Mouse (Mus musculus) liver, embryonic 15.5 days (tissue): ENCODE results near the gene Gm42715. TPM values are rescaled to one million over a fixed set of nuclear protein-coding genes. Genes with fewer than 3 reads are reported as not detected.

Source experiments
- ATAC-seq: fragments of 200-750 bp; cut with Nextera tagmentation; 2 replicates; pipeline ENCODE4 v1.8.0; 2017; ENCODE audit warnings: moderate number of reproducible peaks, mild to moderate bottlenecking, moderate library complexity; ENCODE audit not compliant: insufficient read depth
- H3K27ac ChIP-seq: fragments of 300-500 bp; sonication (generic); replicated peaks from 2 replicates; pipeline ENCODE4 v1.5.1; 2015; ENCODE audit warnings: mild to moderate bottlenecking, inconsistent platforms
- H3K27me3 ChIP-seq: fragments of 300-500 bp; sonication (generic); 2 replicates; pipeline ENCODE4 v1.6.1; 2015; ENCODE audit warnings: mild to moderate bottlenecking, inconsistent platforms
- H3K36me3 ChIP-seq: fragments of 300-500 bp; sonication (generic); replicated peaks from 2 replicates; pipeline ENCODE4 v1.6.1; 2015; ENCODE audit warnings: moderate library complexity, mild to moderate bottlenecking, inconsistent platforms
- H3K4me1 ChIP-seq: fragments of 300-500 bp; sonication (generic); replicated peaks from 2 replicates; pipeline ENCODE4 v1.6.1; 2015; ENCODE audit warnings: inconsistent platforms
- H3K4me2 ChIP-seq: fragments of 300-500 bp; sonication (generic); 2 replicates; pipeline ENCODE4 v1.6.1; 2015; ENCODE audit warnings: moderate library complexity, mild to moderate bottlenecking, inconsistent platforms
- H3K4me3 ChIP-seq: fragments of 300-500 bp; sonication (generic); replicated peaks from 2 replicates; pipeline ENCODE4 v1.5.1; 2015; ENCODE audit warnings: mild to moderate bottlenecking, inconsistent platforms
- H3K9ac ChIP-seq: fragments of 300-500 bp; sonication (generic); 2 replicates; pipeline ENCODE4 v1.6.1; 2015; ENCODE audit warnings: moderate library complexity, mild to moderate bottlenecking, inconsistent platforms
- H3K9me3 ChIP-seq: fragments of 300-500 bp; sonication (generic); replicated peaks from 2 replicates; pipeline ENCODE4 v1.6.1; 2016; ENCODE audit warnings: inconsistent platforms
- WGBS: fragments of 180-500 bp; shearing (Covaris S2); methylation state at CpG from one replicate; pipeline ENCODE4 v1.1.7; 2015; ENCODE audit warnings: mixed read lengths; ENCODE audit not compliant: insufficient replicate concordance; 5-methylcytosine and 5-hydroxymethylcytosine counted together
- polyA plus RNA-seq: library from polyadenylated mRNA; unstranded; fragments of >200 nt; fragmentation: Nextera tagmentation; extraction: Ambion mirVana; gene quantifications from 2 replicates; pipeline ENCODE4 v1.2.1, GENCODE M21; 2015

Gene Gm42715
- polyA plus RNA-seq, result 5.2 and 5.5 TPM in 2 replicates

GRCm38 (mm10) chr7:127519284-127519683 is at the start of gene Gm42715:
Gm42715 (plus strand) TSS chr7:127519584.
- H3K9me3 ChIP-seq, result no peaks in the 10 kb centered on the region
- H3K36me3 ChIP-seq, result peaks cover 95% of the 10 kb centered on the region
- 86% methylated on average over 3 of the region's 3 CpGs for WGBS
- no peak within 1 kb of the TSS for H3K4me2 ChIP-seq
- H3K27me3 ChIP-seq, result no peaks in the 10 kb centered on the region
- no peak for ATAC-seq
- no peak within 1 kb of the TSS for H3K4me3 ChIP-seq
- peaks cover 5% of the 10 kb centered on the region for H3K4me1 ChIP-seq
- H3K27ac ChIP-seq, result no peak within 1 kb of the TSS
- H3K9ac ChIP-seq, result no peak within 1 kb of the TSS

- ATAC-seq, result peak; percentile 20; the same call in 1 of the 2 replicates
- 7% methylated on average over 10 of the region's 10 CpGs for WGBS
Measured at GRCm38 (mm10) chr7:127470011-127470715, 49.2 kb upstream of the Gm42715 start.

GRCm38 (mm10) chr7:127470743-127471645 is 48.4 kb upstream of the Gm42715 start:
- Histone ChIP-seq H3K36me3 (peaks cover 58% of the 10 kb centered on the region), H3K9ac (peak overlapping the region; percentile 94), H3K27me3 (no peaks in the 10 kb centered on the region), H3K9me3 (no peaks in the 10 kb centered on the region), H3K4me2 (peak overlapping the region; percentile 94), H3K4me3 (peak overlapping the region; percentile 83), H3K27ac (peak overlapping the region; percentile 96), H3K4me1 (peaks cover 39% of the 10 kb centered on the region)
- ATAC-seq, result peak; percentile 92
- WGBS, result under 1% methylated on average over 45 of the region's 46 CpGs

More at GRCm38 (mm10) chr7:127470011-127470715, 49.2 kb upstream of the Gm42715 start:
- peak overlapping the region; percentile 94 for H3K9ac ChIP-seq
- H3K9me3 ChIP-seq, result no peaks in the 10 kb centered on the region
- peak overlapping the region; percentile 94 for H3K4me2 ChIP-seq
- H3K4me3 ChIP-seq, result peak overlapping the region; percentile 83
- H3K27me3 ChIP-seq, result no peaks in the 10 kb centered on the region
- peaks cover 57% of the 10 kb centered on the region for H3K36me3 ChIP-seq
- peaks cover 42% of the 10 kb centered on the region for H3K4me1 ChIP-seq
- peak overlapping the region; percentile 96 for H3K27ac ChIP-seq

- peak; percentile 32 for ATAC-seq
- Histone ChIP-seq H3K9me3 (no peaks in the 10 kb centered on the region), H3K27me3 (no peaks in the 10 kb centered on the region), H3K9ac (peak overlapping the region; percentile 94), H3K4me3 (peak overlapping the region; percentile 83), H3K4me2 (peak overlapping the region; percentile 94), H3K27ac (peak overlapping the region; percentile 96), H3K36me3 (peaks cover 59% of the 10 kb centered on the region), H3K4me1 (peaks cover 45% of the 10 kb centered on the region)
- whole genome bisulfite sequencing, result 0% methylated on average over 25 of the region's 25 CpGs
Measured at GRCm38 (mm10) chr7:127471646-127472010, 47.8 kb upstream of the Gm42715 start.

- Histone ChIP-seq H3K4me1 (peaks cover 49% of the 10 kb centered on the region), H3K4me2 (peak overlapping the region; percentile 94), H3K27ac (peak overlapping the region; percentile 96), H3K9me3 (no peaks in the 10 kb centered on the region), H3K36me3 (peaks cover 60% of the 10 kb centered on the region), H3K27me3 (no peaks in the 10 kb centered on the region), H3K4me3 (peak overlapping the region; percentile 83), H3K9ac (peak overlapping the region; percentile 94)
- 7% methylated on average over 7 of the region's 7 CpGs for WGBS
- ATAC-seq, result no peak
Measured at GRCm38 (mm10) chr7:127472060-127472459, 47.3 kb upstream of the Gm42715 start.

- Histone ChIP-seq H3K9me3 (no peaks in the 10 kb centered on the region), H3K4me3 (no peak overlapping the region), H3K9ac (no peak overlapping the region), H3K4me2 (no peak overlapping the region), H3K27me3 (no peaks in the 10 kb centered on the region), H3K4me1 (peaks cover 56% of the 10 kb centered on the region), H3K36me3 (peaks cover 44% of the 10 kb centered on the region), H3K27ac (no peak overlapping the region)
- 82% methylated on average over 5 of the region's 5 CpGs for WGBS
- no peak for ATAC-seq
Measured at GRCm38 (mm10) chr7:127473705-127474104, 45.7 kb upstream of the Gm42715 start.

- Histone ChIP-seq H3K36me3 (peaks cover 44% of the 10 kb centered on the region), H3K9ac (no peak overlapping the region), H3K9me3 (no peaks in the 10 kb centered on the region), H3K4me1 (peaks cover 54% of the 10 kb centered on the region), H3K27ac (no peak overlapping the region), H3K4me3 (no peak overlapping the region), H3K4me2 (no peak overlapping the region), H3K27me3 (no peaks in the 10 kb centered on the region)
- no peak for ATAC-seq
- 80% methylated on average over 6 of the region's 6 CpGs for WGBS
Measured at GRCm38 (mm10) chr7:127474378-127475070, 44.9 kb upstream of the Gm42715 start.

- Histone ChIP-seq H3K4me1 (peaks cover 54% of the 10 kb centered on the region), H3K27me3 (no peaks in the 10 kb centered on the region), H3K4me2 (no peak overlapping the region), H3K9me3 (no peaks in the 10 kb centered on the region), H3K4me3 (no peak overlapping the region), H3K9ac (no peak overlapping the region), H3K36me3 (peaks cover 44% of the 10 kb centered on the region), H3K27ac (no peak overlapping the region)
- no peak for ATAC-seq
- WGBS, result 90% methylated on average over 11 of the region's 11 CpGs
Measured at GRCm38 (mm10) chr7:127475186-127475740, 44.1 kb upstream of the Gm42715 start.

- Histone ChIP-seq H3K4me3 (no peak overlapping the region; the same call in 1 of the 2 replicates), H3K4me2 (peak overlapping the region; percentile 93), H3K9me3 (no peaks in the 10 kb centered on the region), H3K27ac (peak overlapping the region; percentile 99; the same call in 1 of the 2 replicates), H3K36me3 (peaks cover 52% of the 10 kb centered on the region), H3K27me3 (no peaks in the 10 kb centered on the region), H3K9ac (no peak overlapping the region; the same call in 1 of the 2 replicates), H3K4me1 (peaks cover 63% of the 10 kb centered on the region)
- WGBS, result 91% methylated on average over 11 of the region's 11 CpGs
- no peak for ATAC-seq
Measured at GRCm38 (mm10) chr7:127476336-127476735, 43.0 kb upstream of the Gm42715 start.

GRCm38 (mm10) chr7:127476855-127477254 is 42.5 kb upstream of the Gm42715 start:
- Histone ChIP-seq H3K36me3 (peaks cover 57% of the 10 kb centered on the region), H3K27ac (peak overlapping the region; percentile 99), H3K9me3 (no peaks in the 10 kb centered on the region), H3K9ac (peak overlapping the region; percentile 67), H3K4me2 (peak overlapping the region; percentile 93), H3K27me3 (no peaks in the 10 kb centered on the region), H3K4me1 (peaks cover 67% of the 10 kb centered on the region), H3K4me3 (peak overlapping the region; percentile 99)
- no peak for ATAC-seq
- 73% methylated on average over 4 of the region's 4 CpGs for WGBS
